Mouse (Mus musculus): ENCODE results near the gene Nisch. TPM values are rescaled to one million over a fixed set of nuclear protein-coding genes. Genes with fewer than 3 reads are reported as not detected.

Nisch gene
- polyA plus RNA-seq, 1 experiment = 233 TPM

- TF ChIP-seq CTCF (IDR thresholded peaks at IDR 0.05; ENCODE audit: control insufficient read depth, insufficient read depth, low read length) = no peak
- TF ChIP-seq POLR2A (IDR thresholded peaks at IDR 0.05; ENCODE audit: borderline replicate concordance, control insufficient read depth, low read depth, low read length) = no peak
- H3K27ac ChIP-seq (ENCODE audit: control insufficient read depth, insufficient read depth, low read depth, low read length, poor library complexity) = peak overlapping the region; percentile 70; the same call in 1 of the 2 replicates
- 48% methylated on average over 5 of the region's 5 CpGs for WGBS
- peaks cover 7% of the 10 kb centered on the region; the same call in 1 of the 2 replicates for H3K4me1 ChIP-seq (ENCODE audit: control insufficient read depth, insufficient read depth, low read length)
- H3K4me3 ChIP-seq (replicated peaks; ENCODE audit: control insufficient read depth, low read depth, low read length) = no peak overlapping the region
These were observed 33.2 kb downstream of the Nisch start for GRCm38 (mm10) chr14:31183541-31183940.

- TF ChIP-seq CTCF (IDR thresholded peaks at IDR 0.05; ENCODE audit: control insufficient read depth, insufficient read depth, low read length) = no peak
- TF ChIP-seq POLR2A (IDR thresholded peaks at IDR 0.05; ENCODE audit: borderline replicate concordance, control insufficient read depth, low read depth, low read length) = no peak
- Histone ChIP-seq H3K4me1 (ENCODE audit: control insufficient read depth, insufficient read depth, low read length) (peaks cover 6% of the 10 kb centered on the region; the same call in 1 of the 2 replicates), H3K27ac (ENCODE audit: control insufficient read depth, insufficient read depth, low read depth, low read length, poor library complexity) (peak overlapping the region; percentile 58), H3K4me3 (replicated peaks; ENCODE audit: control insufficient read depth, low read depth, low read length) (no peak overlapping the region)
- whole genome bisulfite sequencing = 79% methylated on average over 2 of the region's 2 CpGs
These were observed 33.9 kb downstream of the Nisch start for GRCm38 (mm10) chr14:31182786-31183290.

GRCm38 (mm10) chr14:31181512-31181911, 35.2 kb downstream of the Nisch start:
- Histone ChIP-seq H3K4me1 (ENCODE audit: control insufficient read depth, insufficient read depth, low read length) (peaks cover 6% of the 10 kb centered on the region; the same call in 1 of the 2 replicates), H3K4me3 (replicated peaks; ENCODE audit: control insufficient read depth, low read depth, low read length) (no peak overlapping the region), H3K27ac (ENCODE audit: control insufficient read depth, insufficient read depth, low read depth, low read length, poor library complexity) (no peak overlapping the region)
- TF ChIP-seq CTCF (IDR thresholded peaks at IDR 0.05; ENCODE audit: control insufficient read depth, insufficient read depth, low read length) (no peak), POLR2A (IDR thresholded peaks at IDR 0.05; ENCODE audit: borderline replicate concordance, control insufficient read depth, low read depth, low read length) (no peak)
- WGBS = 85% methylated on average over 4 of the region's 4 CpGs

- Histone ChIP-seq H3K4me1 (ENCODE audit: control insufficient read depth, insufficient read depth, low read length) (peaks cover 6% of the 10 kb centered on the region; the same call in 1 of the 2 replicates), H3K4me3 (replicated peaks; ENCODE audit: control insufficient read depth, low read depth, low read length) (no peak overlapping the region), H3K27ac (ENCODE audit: control insufficient read depth, insufficient read depth, low read depth, low read length, poor library complexity) (no peak overlapping the region)
- WGBS = 86% methylated on average over 12 of the region's 12 CpGs
- TF ChIP-seq CTCF (IDR thresholded peaks at IDR 0.05; ENCODE audit: control insufficient read depth, insufficient read depth, low read length) (no peak), POLR2A (IDR thresholded peaks at IDR 0.05; ENCODE audit: borderline replicate concordance, control insufficient read depth, low read depth, low read length) (0 out of 2 replicates have a peak, but pooled peaks have one; percentile 17)
These were observed 36.9 kb downstream of the Nisch start for GRCm38 (mm10) chr14:31179677-31180365.

- no peak overlapping the region for H3K27ac ChIP-seq (ENCODE audit: control insufficient read depth, insufficient read depth, low read depth, low read length, poor library complexity)
- WGBS = 89% methylated on average over 5 of the region's 5 CpGs
- peaks cover 2% of the 10 kb centered on the region; the same call in 1 of the 2 replicates for H3K4me1 ChIP-seq (ENCODE audit: control insufficient read depth, insufficient read depth, low read length)
- TF ChIP-seq POLR2A (IDR thresholded peaks at IDR 0.05; ENCODE audit: borderline replicate concordance, control insufficient read depth, low read depth, low read length) = no peak
- TF ChIP-seq CTCF (IDR thresholded peaks at IDR 0.05; ENCODE audit: control insufficient read depth, insufficient read depth, low read length) = no peak
- no peak overlapping the region for H3K4me3 ChIP-seq (replicated peaks; ENCODE audit: control insufficient read depth, low read depth, low read length)
These were observed 39.0 kb downstream of the Nisch start for GRCm38 (mm10) chr14:31177715-31178114.

GRCm38 (mm10) chr14:31177287-31177686, 39.5 kb downstream of the Nisch start:
- no peak overlapping the region for H3K27ac ChIP-seq (ENCODE audit: control insufficient read depth, insufficient read depth, low read depth, low read length, poor library complexity)
- WGBS = 78% methylated on average over 16 of the region's 16 CpGs
- no peak overlapping the region for H3K4me3 ChIP-seq (replicated peaks; ENCODE audit: control insufficient read depth, low read depth, low read length)
- H3K4me1 ChIP-seq (ENCODE audit: control insufficient read depth, insufficient read depth, low read length) = peaks cover under 1% of the 10 kb centered on the region; the same call in 1 of the 2 replicates
- TF ChIP-seq POLR2A (IDR thresholded peaks at IDR 0.05; ENCODE audit: borderline replicate concordance, control insufficient read depth, low read depth, low read length) (no peak), CTCF (IDR thresholded peaks at IDR 0.05; ENCODE audit: control insufficient read depth, insufficient read depth, low read length) (no peak)

- H3K27ac ChIP-seq (ENCODE audit: control insufficient read depth, insufficient read depth, low read depth, low read length, poor library complexity) = no peak overlapping the region
- TF ChIP-seq CTCF (IDR thresholded peaks at IDR 0.05; ENCODE audit: control insufficient read depth, insufficient read depth, low read length) (no peak), POLR2A (IDR thresholded peaks at IDR 0.05; ENCODE audit: borderline replicate concordance, control insufficient read depth, low read depth, low read length) (no peak)
- no peaks in the 10 kb centered on the region for H3K4me1 ChIP-seq (ENCODE audit: control insufficient read depth, insufficient read depth, low read length)
- H3K4me3 ChIP-seq (replicated peaks; ENCODE audit: control insufficient read depth, low read depth, low read length) = no peak overlapping the region
- 82% methylated on average over 7 of the region's 7 CpGs for WGBS
These were observed 43.2 kb downstream of the Nisch start for GRCm38 (mm10) chr14:31173537-31173936.

- WGBS = 84% methylated on average over 18 of the region's 18 CpGs
- Histone ChIP-seq H3K4me1 (ENCODE audit: control insufficient read depth, insufficient read depth, low read length) (no peaks in the 10 kb centered on the region), H3K4me3 (replicated peaks; ENCODE audit: control insufficient read depth, low read depth, low read length) (no peak overlapping the region), H3K27ac (ENCODE audit: control insufficient read depth, insufficient read depth, low read depth, low read length, poor library complexity) (no peak overlapping the region)
- TF ChIP-seq POLR2A (IDR thresholded peaks at IDR 0.05; ENCODE audit: borderline replicate concordance, control insufficient read depth, low read depth, low read length) (no peak), CTCF (IDR thresholded peaks at IDR 0.05; ENCODE audit: control insufficient read depth, insufficient read depth, low read length) (no peak)
These were observed 43.8 kb downstream of the Nisch start for GRCm38 (mm10) chr14:31172781-31173455.

All from bone marrow, adult 2 months (tissue).